Mouse (Mus musculus) cerebellum, adult 2 months (tissue): ENCODE measurements at regions not wholly inside any gene's neighbourhood (a gene's known extent, or its start where the extent isn't known, plus 50 kb on each side); places are given as distances from the start of the nearest gene placed in this dataset.

Experiments
- DNase-seq, 2 experiments: peaks; one replicate each; pipeline ENCODE4 v3.0.0; 2021
- H3K27ac ChIP-seq: fragments of 200-500 bp; 2 replicates; pipeline ENCODE4 v1.5.1; 2012; ENCODE audit warnings: low read length, control low read depth, inconsistent platforms; ENCODE audit not compliant: insufficient read depth
- H3K27me3 ChIP-seq: fragments of 200-500 bp; 2 replicates; pipeline ENCODE4 v1.6.1; 2012; ENCODE audit warnings: inconsistent platforms, mild to moderate bottlenecking, low read length, moderate library complexity; ENCODE audit not compliant: control insufficient read depth, insufficient read depth
- H3K4me1 ChIP-seq: fragments of 200-500 bp; 2 replicates; pipeline ENCODE4 v1.6.1; 2011; ENCODE audit warnings: low read length; ENCODE audit not compliant: control insufficient read depth, insufficient read depth
- H3K4me3 ChIP-seq: fragments of 200-500 bp; replicated peaks from 2 replicates; pipeline ENCODE3; 2011; ENCODE audit warnings: mild to moderate bottlenecking, low read depth, low read length, control low read depth; ENCODE audit not compliant: insufficient read depth
- CTCF ChIP-seq: fragments of 200-500 bp; IDR thresholded peaks from 2 replicates; pipeline ENCODE4 v1.5.1; 2011; ENCODE audit warnings: low read depth, mild to moderate bottlenecking, control low read depth, low read length, moderate library complexity, borderline replicate concordance; ENCODE audit not compliant: insufficient read depth
- POLR2A ChIP-seq: fragments of 200-500 bp; IDR thresholded peaks from 2 replicates; pipeline ENCODE4 v1.6.1; 2011; ENCODE audit warnings: low read length, control low read depth, borderline replicate concordance; ENCODE audit not compliant: insufficient read depth
- WGBS: fragments of 180-500 bp; shearing (Covaris S2); methylation state at CpG from one replicate; pipeline ENCODE4 v1.1.7; 2018; 5-methylcytosine and 5-hydroxymethylcytosine counted together

DNA sequence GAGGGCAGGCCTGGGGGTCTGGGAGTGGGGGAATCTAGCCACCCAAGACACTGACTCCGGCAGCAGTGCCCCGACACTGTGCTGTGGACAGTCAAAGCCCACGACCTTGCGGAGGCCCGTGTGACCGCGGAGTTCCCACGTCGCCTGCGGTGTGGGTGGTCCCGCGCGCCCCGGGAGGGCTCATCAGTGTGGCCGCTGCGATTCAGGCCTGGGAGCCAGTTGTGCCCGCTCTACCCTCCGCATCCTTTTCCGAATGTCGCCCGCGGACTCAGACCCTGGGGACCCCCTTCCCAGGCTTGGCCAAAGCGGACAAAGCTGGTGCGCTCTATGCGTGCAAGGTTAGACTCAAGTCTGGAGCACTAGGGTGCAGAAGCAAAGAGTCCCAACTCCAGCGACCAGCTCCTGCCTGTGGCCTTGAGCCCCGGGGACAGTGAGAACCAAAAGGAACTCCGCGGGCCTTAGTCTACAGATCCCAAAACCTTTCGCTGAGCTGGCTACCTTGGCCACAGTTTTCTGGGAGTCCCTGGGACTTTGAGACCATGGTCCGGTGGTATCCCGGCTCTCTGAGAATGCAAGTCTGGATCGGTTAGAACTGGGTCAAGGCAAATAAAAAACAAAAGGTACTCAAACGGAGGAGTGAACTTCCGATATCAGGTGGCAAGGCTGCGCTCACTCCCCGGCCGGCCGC is 90.1 kb upstream of the Dio3 start:
- 3% methylated on average over 39 of the region's 39 CpGs for WGBS
- no peak for DNase-seq
- Histone ChIP-seq H3K27me3 (peaks cover 2% of the 10 kb centered on the region; the same call in 1 of the 2 replicates), H3K27ac (no peak overlapping the region), H3K4me1 (no peaks in the 10 kb centered on the region), H3K4me3 (no peak overlapping the region)
- TF ChIP-seq POLR2A (no peak), CTCF (no peak)

DNA sequence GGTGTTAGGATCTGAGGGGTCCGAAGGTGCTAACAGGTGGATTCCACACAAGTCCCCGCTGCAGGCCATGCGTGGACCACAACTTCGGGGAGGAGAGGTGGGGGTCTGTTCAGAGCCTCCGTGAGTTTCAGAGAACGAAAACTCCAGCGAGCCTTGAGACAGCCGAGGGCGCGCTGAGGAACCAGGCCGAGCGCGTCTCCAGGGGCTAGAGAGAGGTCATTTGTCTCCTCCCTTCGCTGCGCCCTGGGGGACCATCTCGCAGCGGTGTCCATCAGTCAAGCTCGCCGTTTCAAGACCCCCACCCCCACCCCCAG is 89.6 kb upstream of the Dio3 start:
- Histone ChIP-seq H3K27ac (no peak overlapping the region), H3K4me3 (no peak overlapping the region), H3K27me3 (peaks cover 2% of the 10 kb centered on the region; the same call in 1 of the 2 replicates), H3K4me1 (no peaks in the 10 kb centered on the region)
- no peak for DNase-seq
- WGBS: 6% methylated on average over 19 of the region's 19 CpGs
- TF ChIP-seq CTCF: no peak
- no peak for TF ChIP-seq POLR2A

DNA sequence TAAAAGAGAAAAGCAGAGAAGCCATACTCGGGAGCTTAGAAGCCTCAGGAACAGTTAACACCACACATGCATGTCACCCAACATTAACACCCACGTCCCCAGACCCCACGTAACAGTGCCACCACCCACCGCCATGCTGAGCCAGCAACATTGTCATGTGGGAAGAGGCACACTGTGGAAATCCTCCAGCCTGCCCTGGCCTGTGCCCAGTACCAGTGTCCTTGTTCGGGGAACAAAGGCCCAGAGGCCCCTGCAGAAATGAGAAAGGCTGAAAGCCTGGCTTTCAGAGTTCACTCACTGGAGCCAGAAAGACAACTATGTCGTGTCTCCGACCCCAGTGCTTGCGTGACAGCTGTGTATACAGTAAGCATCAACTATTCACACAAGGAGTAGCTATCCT is 86.7 kb upstream of the Dio3 start:
- DNase-seq: no peak
- Histone ChIP-seq H3K4me3 (no peak overlapping the region), H3K27me3 (peaks cover 2% of the 10 kb centered on the region; the same call in 1 of the 2 replicates), H3K4me1 (no peaks in the 10 kb centered on the region), H3K27ac (no peak overlapping the region)
- TF ChIP-seq POLR2A: no peak
- no peak for TF ChIP-seq CTCF
- 52% methylated on average over 8 of the region's 8 CpGs for WGBS

DNA sequence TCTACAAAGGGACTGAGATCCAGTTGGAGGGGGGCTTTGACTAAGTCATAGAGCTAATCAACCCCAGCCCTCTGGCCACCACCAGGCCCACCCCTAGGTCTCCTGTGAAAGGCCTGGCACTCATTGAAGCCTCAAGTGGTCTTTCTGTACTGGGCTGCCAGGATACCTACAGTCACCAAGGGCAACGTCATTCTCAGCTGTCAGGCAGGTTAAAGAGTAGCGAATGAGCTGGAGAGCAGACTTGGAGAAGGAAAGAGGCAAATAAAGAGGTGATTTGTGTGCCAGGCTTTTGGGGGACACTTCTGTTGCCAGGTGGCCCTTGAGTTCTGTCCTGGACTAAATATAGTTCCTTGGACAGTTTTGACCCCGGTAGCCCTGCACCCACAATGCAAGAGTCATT is 81.5 kb upstream of the Dio3 start:
- 42% methylated on average over 3 of the region's 3 CpGs for WGBS
- H3K4me3 ChIP-seq: no peak overlapping the region
- H3K4me1 ChIP-seq: no peaks in the 10 kb centered on the region; the same call in 1 of the 2 replicates
- DNase-seq: peak in 1 of 2 experiments; percentile 14
- no peak overlapping the region for H3K27ac ChIP-seq
- TF ChIP-seq CTCF: no peak
- TF ChIP-seq POLR2A: no peak
- H3K27me3 ChIP-seq: no peaks in the 10 kb centered on the region

DNA sequence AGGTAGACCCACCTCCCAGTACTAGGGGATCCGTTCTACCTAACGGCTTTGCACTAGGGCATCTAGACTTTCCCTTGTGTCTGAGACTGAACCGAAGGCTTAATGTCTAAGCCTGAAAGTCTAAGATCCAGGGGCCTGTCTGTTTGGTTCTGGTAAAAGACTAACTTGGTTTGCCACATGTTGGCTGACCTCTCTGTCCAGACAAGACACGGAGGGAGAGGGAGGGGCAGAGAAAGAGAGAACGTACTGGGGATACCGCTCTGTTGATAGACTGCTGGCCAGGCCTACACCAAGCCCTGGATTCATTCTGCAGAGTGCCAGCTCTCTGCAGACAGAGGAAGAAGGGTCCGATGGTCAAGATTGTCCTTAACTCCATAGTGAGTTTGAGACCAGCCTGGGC is 78.4 kb upstream of the Dio3 start:
- no peaks in the 10 kb centered on the region; the same call in 1 of the 2 replicates for H3K27me3 ChIP-seq
- WGBS: 87% methylated on average over 7 of the region's 7 CpGs
- TF ChIP-seq POLR2A (no peak), CTCF (no peak)

DNA sequence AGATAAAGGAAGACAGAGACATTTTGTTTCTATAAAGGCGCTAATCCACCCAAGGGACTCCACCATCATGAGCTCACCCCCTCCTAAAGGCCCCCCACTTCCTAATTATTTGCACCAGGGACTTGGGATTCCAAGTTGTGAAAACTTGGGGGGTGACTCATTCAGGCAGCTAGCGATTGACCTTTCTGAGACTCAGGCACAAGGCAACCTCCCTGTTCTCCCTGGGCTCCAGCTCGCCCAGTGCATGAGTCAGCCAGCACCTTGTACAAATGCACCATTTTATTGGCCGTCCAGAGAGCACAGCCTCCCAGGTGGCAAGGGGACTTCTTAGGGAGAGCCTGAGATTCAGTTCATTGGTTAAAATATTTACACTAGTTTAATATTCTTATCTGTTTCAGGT is 78.0 kb upstream of the Dio3 start:
- 95% methylated on average over 4 of the region's 4 CpGs for WGBS
- no peak for DNase-seq
- TF ChIP-seq POLR2A: no peak
- no peak for TF ChIP-seq CTCF
- H3K4me3 ChIP-seq: no peak overlapping the region
- no peak overlapping the region for H3K27ac ChIP-seq
- H3K27me3 ChIP-seq: no peaks in the 10 kb centered on the region; the same call in 1 of the 2 replicates
- no peaks in the 10 kb centered on the region; the same call in 1 of the 2 replicates for H3K4me1 ChIP-seq

More for the DNA sequence above, 78.4 kb upstream of the Dio3 start:
- Histone ChIP-seq H3K4me1 (no peaks in the 10 kb centered on the region; the same call in 1 of the 2 replicates), H3K27ac (no peak overlapping the region), H3K4me3 (no peak overlapping the region)
- DNase-seq: no peak

DNA sequence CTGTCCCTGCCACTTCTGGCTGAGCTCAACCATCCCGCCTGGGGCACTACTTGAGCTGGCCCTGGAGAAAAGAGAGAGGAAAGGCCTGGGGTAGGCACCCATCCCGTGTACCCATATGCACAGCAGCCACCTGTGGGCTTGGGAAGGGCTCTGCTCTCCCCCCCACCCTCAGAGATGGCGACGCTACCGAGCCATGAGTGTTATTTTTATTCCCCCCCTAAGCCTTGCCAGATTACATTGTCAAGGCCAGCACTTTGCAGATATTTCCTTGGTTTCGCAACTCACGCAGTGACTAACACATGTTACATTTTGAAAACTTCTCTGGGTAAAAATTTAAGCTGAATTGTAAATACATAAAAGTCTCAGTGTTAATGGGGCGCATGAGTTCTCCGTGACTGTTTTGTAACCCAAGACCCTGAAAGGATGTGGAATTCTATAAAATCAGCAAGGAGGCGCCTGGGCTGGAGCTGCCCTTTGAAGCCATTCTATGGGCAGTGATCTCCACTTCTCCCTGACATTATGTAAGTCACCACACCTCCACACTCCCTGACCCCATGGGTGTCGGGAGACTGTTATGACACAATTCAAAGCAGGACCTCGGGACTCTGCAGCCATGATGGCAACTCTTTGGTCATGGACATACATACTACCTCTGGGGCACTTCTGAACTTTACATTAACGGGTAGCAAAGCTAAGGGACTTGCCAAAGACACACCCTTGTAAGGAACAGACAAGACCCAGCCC is 75.4 kb upstream of the Dio3 start:
- TF ChIP-seq CTCF (no peak), POLR2A (no peak)
- Histone ChIP-seq H3K4me3 (no peak overlapping the region), H3K4me1 (no peaks in the 10 kb centered on the region; the same call in 1 of the 2 replicates), H3K27ac (no peak overlapping the region), H3K27me3 (no peaks in the 10 kb centered on the region; the same call in 1 of the 2 replicates)
- DNase-seq: no peak
- WGBS: 79% methylated on average over 13 of the region's 13 CpGs

DNA sequence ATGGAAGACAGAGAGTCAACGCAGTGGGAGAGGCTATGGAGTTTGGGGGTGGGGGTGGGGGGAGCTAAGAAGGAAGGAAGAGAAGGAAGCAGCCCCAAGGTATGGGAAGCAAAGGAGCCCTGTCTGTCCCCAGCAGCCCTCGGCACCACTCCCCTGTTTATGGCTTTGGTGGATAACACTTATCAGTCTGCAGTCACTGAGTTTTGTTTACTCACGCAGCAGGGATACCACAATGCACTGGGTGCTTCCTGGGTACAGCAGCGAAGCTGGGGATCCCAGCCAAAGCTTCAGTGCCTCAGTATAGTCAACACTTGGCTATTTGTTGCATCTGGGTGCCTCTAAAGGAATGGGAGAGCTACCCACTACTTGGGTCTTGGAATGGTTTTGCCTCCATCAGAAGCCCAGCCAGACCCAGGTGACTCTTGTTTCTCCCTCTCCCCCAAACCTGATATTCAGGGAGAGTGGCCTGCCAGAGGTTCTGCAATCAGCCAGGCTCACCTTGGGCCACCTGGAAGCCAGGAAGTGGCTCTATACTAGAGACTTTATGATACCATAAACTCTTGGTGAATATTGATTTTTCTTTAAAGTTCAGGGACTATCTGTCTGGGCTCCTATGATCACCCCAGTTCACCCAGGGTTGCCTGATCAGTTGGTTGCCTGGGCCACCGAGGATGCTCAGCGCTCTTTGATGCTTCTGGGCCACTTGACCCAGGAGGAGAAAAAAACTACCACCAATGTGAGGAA is 74.5 kb upstream of the Dio3 start:
- no peaks in the 10 kb centered on the region; the same call in 1 of the 2 replicates for H3K27me3 ChIP-seq
- no peak overlapping the region for H3K4me3 ChIP-seq
- 81% methylated on average over 6 of the region's 6 CpGs for WGBS
- TF ChIP-seq CTCF (no peak), POLR2A (no peak)
- DNase-seq: no peak
- no peak overlapping the region for H3K27ac ChIP-seq
- no peaks in the 10 kb centered on the region; the same call in 1 of the 2 replicates for H3K4me1 ChIP-seq
